22 mouse cellular contexts compared by ENCODE assay signal in the genomic region with DNA sequence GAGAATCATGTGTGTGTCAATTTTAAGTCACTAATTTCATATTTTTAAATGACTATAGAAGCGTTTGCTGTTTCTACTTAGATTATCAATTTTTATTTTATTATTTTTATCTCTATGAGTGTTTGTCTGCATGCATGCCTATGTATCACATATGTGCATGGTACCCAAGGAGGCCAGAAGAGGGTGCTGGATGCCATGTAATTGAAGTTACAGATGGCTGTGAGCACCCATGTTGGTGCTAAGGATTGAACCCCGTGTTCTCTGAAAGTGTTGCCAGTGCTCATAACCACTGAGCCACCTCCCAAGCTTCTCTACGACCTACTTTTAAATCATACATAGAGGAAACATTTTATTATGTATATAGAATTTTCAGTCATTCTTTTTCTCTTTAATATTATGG.
"Had no signal": no experiment of that assay in that cellular context is flagged by ENCODE, and none has a peak within 500 bp of the region (broad histone marks: within the 10 kb centered on the region; RNA-seq: fewer than 3 reads in every experiment).

No protein-coding gene starts in this region.

- H3K4me1 ChIP-seq: liver, embryonic 13.5 days had no signal

- H3K4me2 ChIP-seq: heart, embryonic 11.5 days; heart, embryonic 13.5 days; heart, embryonic 15.5 days; hindbrain, embryonic 13.5 days; hindbrain, embryonic 15.5 days; limb, embryonic 13.5 days; limb, embryonic 15.5 days; liver, embryonic 11.5 days; liver, embryonic 13.5 days had no signal

- H3K9me3 ChIP-seq: heart, embryonic 13.5 days; heart, embryonic 15.5 days; hindbrain, embryonic 13.5 days; hindbrain, embryonic 15.5 days; limb, embryonic 15.5 days; liver, embryonic 13.5 days had no signal

- H3K27me3 ChIP-seq: heart, embryonic 13.5 days; heart, embryonic 15.5 days; hindbrain, embryonic 13.5 days; hindbrain, embryonic 15.5 days; limb, embryonic 15.5 days; liver, embryonic 13.5 days had no signal

- H3K4me3 ChIP-seq: heart, adult 2 months; heart, embryonic 13.5 days; heart, embryonic 15.5 days; hindbrain, embryonic 13.5 days; hindbrain, embryonic 15.5 days; limb, embryonic 13.5 days; limb, embryonic 15.5 days; liver, embryonic 13.5 days had no signal

- DNase-seq: gastrocnemius, postnatal 14 days; gastrocnemius, postnatal 36 days; heart, adult 11 months; heart, adult 2 months; heart, postnatal 14 days; heart, postnatal 36 days; kidney, adult 11 months; kidney, adult 8-10 months; kidney, postnatal 14 days; kidney, postnatal 36 days; layer of hippocampus, postnatal 36 days; left cerebral cortex, postnatal 4 days; liver, embryonic 13.5 days had no signal

- H3K36me3 ChIP-seq: heart, embryonic 15.5 days; hindbrain, embryonic 15.5 days; limb, embryonic 13.5 days; limb, embryonic 15.5 days; liver, embryonic 13.5 days had no signal

- H3K9ac ChIP-seq: heart, embryonic 13.5 days; heart, embryonic 15.5 days; hindbrain, embryonic 13.5 days; hindbrain, embryonic 15.5 days; limb, embryonic 13.5 days; limb, embryonic 15.5 days; liver, embryonic 13.5 days had no signal

- H3K27ac ChIP-seq: heart, adult 2 months; heart, embryonic 13.5 days; heart, embryonic 15.5 days; hindbrain, embryonic 13.5 days; hindbrain, embryonic 15.5 days; hindbrain, postnatal 0 days; limb, embryonic 13.5 days; limb, embryonic 15.5 days; liver, embryonic 13.5 days had no signal

- ATAC-seq: hindbrain, postnatal 0 days had no signal
